Mouse (Mus musculus): Measurements from ENCODE around the gene Kng1. TPM values are rescaled to one million over a fixed set of nuclear protein-coding genes. Genes with fewer than 3 reads are reported as not detected.
"Not testable (repeated sequence)": the region's sequence is repeated elsewhere in the genome, so short reads cannot be mapped to it uniquely, and the experiment has no call there.

Gene Kng1
- polyA plus RNA-seq, 1 experiment from 2014 or later = 0.10 TPM

DNA sequence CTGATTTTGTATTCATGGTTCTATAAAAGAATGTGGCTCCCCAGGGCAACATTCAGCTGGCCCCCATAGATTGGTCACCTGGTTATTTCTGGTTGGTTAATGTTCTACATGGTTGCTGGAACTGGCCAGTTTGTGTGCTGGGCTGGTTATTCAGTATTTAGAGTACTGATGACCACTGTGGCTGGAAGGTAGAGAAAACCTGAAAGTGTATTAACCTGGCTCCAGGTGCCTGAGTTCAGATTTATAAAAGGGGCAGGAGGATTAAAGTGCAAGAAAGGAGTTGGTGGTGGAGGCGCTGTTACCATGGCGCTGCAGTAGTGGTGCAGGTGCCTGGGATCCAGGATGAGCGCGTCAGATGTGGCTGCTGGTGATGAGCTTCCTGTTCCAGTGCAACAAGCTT lies 24.0 kb upstream of the Kng1 start:
- H3K27me3 ChIP-seq (replicated peaks; ENCODE audit: control insufficient read depth, insufficient read depth, low read length) = no peaks in the 10 kb centered on the region
- H3K4me3 ChIP-seq (ENCODE audit: low read length) = no peak overlapping the region
- ATAC-seq = no peak
- H3K4me1 ChIP-seq (ENCODE audit: control insufficient read depth, insufficient read depth, low read depth, low read length) = no peaks in the 10 kb centered on the region
- H3K4me2 ChIP-seq (ENCODE audit: low read length) = no peak overlapping the region
- H3K36me3 ChIP-seq (ENCODE audit: control insufficient read depth, insufficient read depth, low read length) = no peaks in the 10 kb centered on the region
- WGBS = 98% methylated on average over 4 of the region's 4 CpGs
- H3K9ac ChIP-seq (ENCODE audit: low read depth, low read length) = no peak overlapping the region
- H3K27ac ChIP-seq (ENCODE audit: low read depth, low read length) = no peak overlapping the region
- no peaks in the 10 kb centered on the region for H3K9me3 ChIP-seq (ENCODE audit: control insufficient read depth, low read length)

DNA sequence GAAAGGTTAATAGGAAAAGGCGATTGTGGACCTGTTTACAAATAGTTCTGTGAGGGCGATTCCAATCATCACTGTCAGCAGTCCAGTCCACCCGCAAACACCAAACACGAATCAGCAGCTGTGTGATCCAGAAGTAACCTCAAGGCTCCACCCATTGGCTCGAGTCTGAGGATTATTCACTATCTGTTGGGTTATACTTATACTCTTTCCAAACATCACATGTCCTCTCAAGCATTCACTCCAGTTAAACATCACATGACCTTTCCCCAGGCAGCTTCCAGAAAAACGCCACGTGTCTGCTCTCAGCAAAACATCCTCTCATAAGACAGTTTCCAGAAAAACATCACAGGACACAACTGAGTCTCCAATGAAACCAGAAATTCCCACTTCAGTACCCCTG lies 19.9 kb upstream of the Kng1 start:
- Histone ChIP-seq H3K4me2 (ENCODE audit: low read length) (no peak overlapping the region), H3K4me3 (ENCODE audit: low read length) (no peak overlapping the region), H3K4me1 (ENCODE audit: control insufficient read depth, insufficient read depth, low read depth, low read length) (no peaks in the 10 kb centered on the region), H3K9me3 (ENCODE audit: control insufficient read depth, low read length) (no peaks in the 10 kb centered on the region), H3K27ac (ENCODE audit: low read depth, low read length) (no peak overlapping the region), H3K27me3 (replicated peaks; ENCODE audit: control insufficient read depth, insufficient read depth, low read length) (no peaks in the 10 kb centered on the region), H3K36me3 (ENCODE audit: control insufficient read depth, insufficient read depth, low read length) (no peaks in the 10 kb centered on the region), H3K9ac (ENCODE audit: low read depth, low read length) (no peak overlapping the region)
- 91% methylated on average over 7 of the region's 7 CpGs for WGBS
- no peak for ATAC-seq

DNA sequence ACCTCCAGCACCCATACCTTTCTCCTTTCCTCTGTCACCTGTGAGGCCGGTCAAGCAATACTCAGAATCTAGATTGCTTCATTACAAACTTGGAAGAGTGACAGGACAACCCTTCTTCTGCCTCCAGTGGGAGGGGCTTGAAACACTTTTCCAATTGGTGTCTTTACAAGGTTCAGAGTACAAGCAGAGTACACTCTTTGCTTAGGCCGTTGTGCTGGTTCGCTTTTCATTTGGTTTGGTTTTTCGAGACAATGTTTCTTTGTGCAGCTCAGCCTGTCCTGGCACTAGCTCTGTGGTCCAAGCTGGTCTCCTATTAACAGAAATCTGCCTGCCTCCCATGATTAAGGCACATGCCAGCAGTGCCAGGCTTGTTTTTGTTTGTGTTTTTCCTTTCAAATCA lies 18.4 kb upstream of the Kng1 start:
- WGBS = 86% methylated on average over 4 of the region's 4 CpGs
- no peaks in the 10 kb centered on the region for H3K9me3 ChIP-seq (ENCODE audit: control insufficient read depth, low read length)

DNA sequence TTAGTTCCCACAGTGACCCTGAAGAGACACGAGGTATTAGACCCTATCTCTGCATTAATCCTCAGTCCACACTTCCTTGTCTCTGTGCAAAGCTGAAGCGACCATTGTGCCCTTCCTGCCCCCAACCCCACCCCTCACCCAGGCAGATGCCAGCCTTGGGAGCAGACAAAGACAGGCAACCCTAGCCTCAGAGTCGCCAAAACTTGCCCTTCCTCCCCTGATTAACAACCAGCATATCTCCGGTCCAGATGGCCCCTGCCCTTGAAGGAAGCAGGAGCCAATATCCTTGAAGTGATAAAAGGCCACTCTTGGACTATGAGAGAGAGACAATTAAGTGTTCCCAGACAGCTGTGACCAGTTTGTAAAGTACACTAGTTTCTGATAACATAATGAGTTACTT lies 16.8 kb upstream of the Kng1 start:
- Histone ChIP-seq H3K4me1 (ENCODE audit: control insufficient read depth, insufficient read depth, low read depth, low read length) (no peaks in the 10 kb centered on the region), H3K9me3 (ENCODE audit: control insufficient read depth, low read length) (no peaks in the 10 kb centered on the region), H3K27me3 (replicated peaks; ENCODE audit: control insufficient read depth, insufficient read depth, low read length) (no peaks in the 10 kb centered on the region), H3K36me3 (ENCODE audit: control insufficient read depth, insufficient read depth, low read length) (no peaks in the 10 kb centered on the region), H3K4me2 (ENCODE audit: low read length) (no peak overlapping the region), H3K27ac (ENCODE audit: low read depth, low read length) (no peak overlapping the region), H3K9ac (ENCODE audit: low read depth, low read length) (no peak overlapping the region), H3K4me3 (ENCODE audit: low read length) (no peak overlapping the region)
- 64% methylated on average over 4 of the region's 4 CpGs for WGBS
- no peak for ATAC-seq

More for the DNA sequence above, 18.4 kb upstream of the Kng1 start:
- H3K4me3 ChIP-seq (ENCODE audit: low read length) = no peak overlapping the region
- H3K36me3 ChIP-seq (ENCODE audit: control insufficient read depth, insufficient read depth, low read length) = no peaks in the 10 kb centered on the region
- H3K4me1 ChIP-seq (ENCODE audit: control insufficient read depth, insufficient read depth, low read depth, low read length) = no peaks in the 10 kb centered on the region
- no peak overlapping the region for H3K9ac ChIP-seq (ENCODE audit: low read depth, low read length)
- H3K27me3 ChIP-seq (replicated peaks; ENCODE audit: control insufficient read depth, insufficient read depth, low read length) = no peaks in the 10 kb centered on the region
- H3K27ac ChIP-seq (ENCODE audit: low read depth, low read length) = no peak overlapping the region
- H3K4me2 ChIP-seq (ENCODE audit: low read length) = no peak overlapping the region
- no peak for ATAC-seq

DNA sequence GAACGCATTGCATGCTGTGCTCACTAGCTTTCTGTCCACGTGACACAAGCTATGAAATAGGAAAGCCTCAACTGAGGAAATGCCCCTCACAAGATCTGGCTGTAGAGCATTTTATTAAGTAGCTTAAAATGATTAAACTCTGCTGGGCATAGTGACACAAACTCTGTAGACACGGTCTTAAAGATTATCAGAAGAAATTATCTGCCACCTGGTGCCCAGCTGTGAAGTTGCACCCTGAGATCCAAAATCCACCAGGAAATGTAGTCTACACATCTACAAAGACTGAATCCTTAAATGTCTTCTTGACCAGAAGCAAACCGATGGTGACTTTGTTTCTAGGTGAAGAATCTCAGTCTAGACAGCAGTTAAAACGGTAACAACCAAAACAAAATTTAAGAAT lies 11.3 kb upstream of the Kng1 start:
- H3K4me2 ChIP-seq (ENCODE audit: low read length) = no peak overlapping the region
- H3K27me3 ChIP-seq (replicated peaks; ENCODE audit: control insufficient read depth, insufficient read depth, low read length) = no peaks in the 10 kb centered on the region
- 64% methylated on average over 5 of the region's 5 CpGs for WGBS
- no peak overlapping the region for H3K4me3 ChIP-seq (ENCODE audit: low read length)
- no peak overlapping the region for H3K27ac ChIP-seq (ENCODE audit: low read depth, low read length)
- peak; percentile 52 for ATAC-seq
- H3K9ac ChIP-seq (ENCODE audit: low read depth, low read length) = no peak overlapping the region
- no peaks in the 10 kb centered on the region for H3K36me3 ChIP-seq (ENCODE audit: control insufficient read depth, insufficient read depth, low read length)
- no peaks in the 10 kb centered on the region for H3K4me1 ChIP-seq (ENCODE audit: control insufficient read depth, insufficient read depth, low read depth, low read length)
- no peaks in the 10 kb centered on the region for H3K9me3 ChIP-seq (ENCODE audit: control insufficient read depth, low read length)

DNA sequence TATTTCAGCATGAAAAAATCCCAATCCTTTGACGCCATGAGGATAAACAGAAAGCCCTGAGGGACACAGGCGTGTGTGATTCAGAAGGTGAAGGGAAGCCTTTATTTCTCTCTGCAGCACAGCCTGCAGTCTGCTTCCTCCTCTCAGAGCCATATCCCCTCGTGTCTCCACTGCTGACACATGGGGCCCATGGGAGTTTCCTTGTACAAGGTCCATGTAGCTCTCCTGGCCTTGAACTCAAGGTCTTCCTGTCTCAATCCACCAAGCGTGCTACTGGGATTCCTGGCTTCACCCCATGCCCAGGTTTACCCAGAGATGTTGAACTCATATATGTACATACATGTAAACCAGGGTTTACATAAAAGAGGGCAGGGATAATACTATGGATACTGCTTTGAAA lies 2.0 kb downstream of the Kng1 start:
- H3K4me3 ChIP-seq (ENCODE audit: low read length); H3K9me3 ChIP-seq (ENCODE audit: control insufficient read depth, low read length); H3K27ac ChIP-seq (ENCODE audit: low read depth, low read length); ATAC-seq; H3K4me2 ChIP-seq (ENCODE audit: low read length); H3K9ac ChIP-seq (ENCODE audit: low read depth, low read length); H3K27me3 ChIP-seq (replicated peaks; ENCODE audit: control insufficient read depth, insufficient read depth, low read length); H3K4me1 ChIP-seq (ENCODE audit: control insufficient read depth, insufficient read depth, low read depth, low read length); H3K36me3 ChIP-seq (ENCODE audit: control insufficient read depth, insufficient read depth, low read length): not testable (repeated sequence)
- WGBS = 62% methylated on average over 4 of the region's 4 CpGs

DNA sequence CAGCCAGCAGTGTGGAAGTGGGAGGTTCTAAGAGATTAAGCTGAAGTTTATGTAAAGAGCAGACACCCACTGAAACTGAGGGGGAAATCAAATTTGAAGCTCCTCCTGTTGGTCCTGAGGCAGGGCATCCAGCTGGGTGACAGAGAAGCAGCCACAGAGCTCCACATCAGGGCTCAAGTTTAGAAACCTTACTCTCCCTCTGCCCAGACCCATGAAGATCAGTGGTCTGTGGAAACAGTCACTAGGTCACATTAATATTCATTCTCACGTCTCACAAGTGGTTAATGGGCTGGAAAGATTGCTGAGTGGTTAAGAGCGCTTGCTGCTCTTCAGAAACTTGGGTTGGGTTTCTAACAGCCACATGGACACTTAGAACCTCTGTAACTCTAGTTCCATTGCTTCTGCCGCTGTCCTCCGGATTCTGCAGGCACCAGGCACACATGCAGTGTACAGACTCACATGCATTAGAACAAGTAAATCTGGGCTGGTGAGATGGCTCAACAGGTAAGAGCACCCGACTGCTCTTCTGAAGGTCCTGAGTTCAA lies 3.2 kb downstream of the Kng1 start:
- not testable (repeated sequence) for H3K27ac ChIP-seq (ENCODE audit: low read depth, low read length); H3K4me2 ChIP-seq (ENCODE audit: low read length); H3K9ac ChIP-seq (ENCODE audit: low read depth, low read length); H3K4me1 ChIP-seq (ENCODE audit: control insufficient read depth, insufficient read depth, low read depth, low read length); H3K27me3 ChIP-seq (replicated peaks; ENCODE audit: control insufficient read depth, insufficient read depth, low read length); H3K36me3 ChIP-seq (ENCODE audit: control insufficient read depth, insufficient read depth, low read length); H3K9me3 ChIP-seq (ENCODE audit: control insufficient read depth, low read length); H3K4me3 ChIP-seq (ENCODE audit: low read length); ATAC-seq
- WGBS = 75% methylated on average over 5 of the region's 5 CpGs

DNA sequence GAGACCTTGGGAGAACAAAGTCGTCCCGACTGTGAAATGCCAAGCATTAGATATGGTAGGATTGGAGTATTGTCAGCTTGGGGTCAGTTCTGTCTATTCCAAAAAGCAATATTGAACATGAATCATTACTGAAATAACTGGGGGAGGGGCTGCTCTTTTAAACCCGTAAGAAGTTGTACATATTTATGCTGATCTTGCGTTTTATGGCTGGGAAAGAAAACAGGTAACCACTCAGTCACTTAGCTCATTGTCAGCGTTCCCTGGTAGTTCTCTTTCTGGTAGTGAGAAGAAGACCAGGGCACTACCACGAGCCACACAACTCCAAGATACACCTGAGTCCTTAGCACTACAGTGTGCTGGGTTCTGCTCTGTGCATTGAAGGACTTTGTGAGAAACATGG lies 19.9 kb downstream of the Kng1 start:
- H3K4me2 ChIP-seq (ENCODE audit: low read length); ATAC-seq; H3K4me3 ChIP-seq (ENCODE audit: low read length); H3K9ac ChIP-seq (ENCODE audit: low read depth, low read length); H3K9me3 ChIP-seq (ENCODE audit: control insufficient read depth, low read length); H3K4me1 ChIP-seq (ENCODE audit: control insufficient read depth, insufficient read depth, low read depth, low read length); H3K36me3 ChIP-seq (ENCODE audit: control insufficient read depth, insufficient read depth, low read length); H3K27ac ChIP-seq (ENCODE audit: low read depth, low read length); H3K27me3 ChIP-seq (replicated peaks; ENCODE audit: control insufficient read depth, insufficient read depth, low read length): not testable (repeated sequence)
- 82% methylated on average over 6 of the region's 6 CpGs for WGBS

DNA sequence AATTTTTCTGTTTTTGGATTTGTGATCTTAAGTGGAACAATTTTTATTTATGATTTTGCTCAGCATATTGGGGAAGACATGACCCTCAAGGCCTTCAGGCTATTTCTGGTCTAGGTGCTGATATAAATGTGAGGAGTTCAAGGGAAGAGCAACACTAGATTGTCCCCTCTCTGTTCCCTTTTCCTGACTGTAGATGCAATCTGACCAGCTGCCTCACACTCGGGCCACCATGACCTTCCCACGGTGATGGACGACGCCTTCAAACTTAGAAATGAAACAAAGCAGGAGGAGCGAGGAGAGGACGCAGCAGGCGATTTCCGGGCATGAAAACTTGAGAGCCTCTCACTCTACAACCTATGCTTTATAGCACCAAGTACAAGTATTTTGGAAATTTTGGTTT lies 29.5 kb downstream of the Kng1 start:
- H3K27me3 ChIP-seq (replicated peaks; ENCODE audit: control insufficient read depth, insufficient read depth, low read length); H3K9me3 ChIP-seq (ENCODE audit: control insufficient read depth, low read length); H3K9ac ChIP-seq (ENCODE audit: low read depth, low read length); H3K4me1 ChIP-seq (ENCODE audit: control insufficient read depth, insufficient read depth, low read depth, low read length); H3K4me3 ChIP-seq (ENCODE audit: low read length); H3K27ac ChIP-seq (ENCODE audit: low read depth, low read length); ATAC-seq; H3K4me2 ChIP-seq (ENCODE audit: low read length); H3K36me3 ChIP-seq (ENCODE audit: control insufficient read depth, insufficient read depth, low read length): not testable (repeated sequence)
- WGBS = 71% methylated on average over 8 of the region's 8 CpGs

DNA sequence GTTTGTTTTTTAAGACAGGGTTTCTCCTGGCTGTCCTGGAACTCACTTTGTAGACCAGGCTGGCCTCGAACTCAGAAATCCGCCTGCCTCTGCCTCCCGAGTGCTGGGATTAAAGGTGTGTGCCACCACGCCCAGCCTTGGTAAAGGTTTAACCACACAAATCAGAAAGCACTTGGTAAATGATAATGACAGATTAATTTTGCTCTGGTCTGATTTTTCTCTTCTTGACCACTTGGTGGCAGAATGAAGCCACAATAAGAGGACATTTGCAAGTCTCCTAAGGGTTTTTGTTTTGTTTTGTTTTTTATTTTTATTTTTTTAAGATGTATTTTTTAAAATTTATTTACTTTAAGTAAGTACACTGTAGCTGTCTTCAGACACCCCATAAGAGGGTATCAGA lies 30.0 kb downstream of the Kng1 start:
- not testable (repeated sequence) for H3K27me3 ChIP-seq (replicated peaks; ENCODE audit: control insufficient read depth, insufficient read depth, low read length); ATAC-seq; H3K9ac ChIP-seq (ENCODE audit: low read depth, low read length); H3K4me3 ChIP-seq (ENCODE audit: low read length); H3K27ac ChIP-seq (ENCODE audit: low read depth, low read length); H3K36me3 ChIP-seq (ENCODE audit: control insufficient read depth, insufficient read depth, low read length); H3K4me1 ChIP-seq (ENCODE audit: control insufficient read depth, insufficient read depth, low read depth, low read length); H3K9me3 ChIP-seq (ENCODE audit: control insufficient read depth, low read length); H3K4me2 ChIP-seq (ENCODE audit: low read length)
- WGBS = 63% methylated on average over 4 of the region's 4 CpGs
